Mouse (Mus musculus): ENCODE data around the gene Camkv.

GRCm38 (mm10) chr9:107974491-107975171, 39.2 kb downstream of the Camkv start:
- no peak for TF ChIP-seq CTCF (IDR thresholded peaks at IDR 0.05; ENCODE audit: borderline replicate concordance, extremely low read depth, insufficient read depth, insufficient read length)
- TF ChIP-seq POLR2A (IDR thresholded peaks at IDR 0.05; ENCODE audit: borderline replicate concordance, extremely low read depth, insufficient read depth, insufficient read length, poor library complexity, severe bottlenecking): no peak
